Mouse (Mus musculus) liver, embryonic 15.5 days (tissue): ENCODE results near the gene Tnrc6b. TPM values are rescaled to one million over a fixed set of nuclear protein-coding genes. Genes with fewer than 3 reads are reported as not detected.

ENCODE experiments used
- ATAC-seq: fragments of 200-750 bp; cut with Nextera tagmentation; 2 replicates; pipeline ENCODE4 v1.8.0; 2017; ENCODE audit warnings: moderate number of reproducible peaks, mild to moderate bottlenecking, moderate library complexity; ENCODE audit not compliant: insufficient read depth
- H3K27ac ChIP-seq: fragments of 300-500 bp; sonication (generic); replicated peaks from 2 replicates; pipeline ENCODE4 v1.5.1; 2015; ENCODE audit warnings: mild to moderate bottlenecking, inconsistent platforms
- H3K27me3 ChIP-seq: fragments of 300-500 bp; sonication (generic); 2 replicates; pipeline ENCODE4 v1.6.1; 2015; ENCODE audit warnings: mild to moderate bottlenecking, inconsistent platforms
- H3K36me3 ChIP-seq: fragments of 300-500 bp; sonication (generic); replicated peaks from 2 replicates; pipeline ENCODE4 v1.6.1; 2015; ENCODE audit warnings: moderate library complexity, mild to moderate bottlenecking, inconsistent platforms
- H3K4me1 ChIP-seq: fragments of 300-500 bp; sonication (generic); replicated peaks from 2 replicates; pipeline ENCODE4 v1.6.1; 2015; ENCODE audit warnings: inconsistent platforms
- H3K4me2 ChIP-seq: fragments of 300-500 bp; sonication (generic); 2 replicates; pipeline ENCODE4 v1.6.1; 2015; ENCODE audit warnings: moderate library complexity, mild to moderate bottlenecking, inconsistent platforms
- H3K4me3 ChIP-seq: fragments of 300-500 bp; sonication (generic); replicated peaks from 2 replicates; pipeline ENCODE4 v1.5.1; 2015; ENCODE audit warnings: mild to moderate bottlenecking, inconsistent platforms
- H3K9ac ChIP-seq: fragments of 300-500 bp; sonication (generic); 2 replicates; pipeline ENCODE4 v1.6.1; 2015; ENCODE audit warnings: moderate library complexity, mild to moderate bottlenecking, inconsistent platforms
- H3K9me3 ChIP-seq: fragments of 300-500 bp; sonication (generic); replicated peaks from 2 replicates; pipeline ENCODE4 v1.6.1; 2016; ENCODE audit warnings: inconsistent platforms
- WGBS: fragments of 180-500 bp; shearing (Covaris S2); methylation state at CpG from one replicate; pipeline ENCODE4 v1.1.7; 2015; ENCODE audit warnings: mixed read lengths; ENCODE audit not compliant: insufficient replicate concordance; 5-methylcytosine and 5-hydroxymethylcytosine counted together
- polyA plus RNA-seq: library from polyadenylated mRNA; unstranded; fragments of >200 nt; fragmentation: Nextera tagmentation; extraction: Ambion mirVana; gene quantifications from 2 replicates; pipeline ENCODE4 v1.2.1, GENCODE M21; 2015

Tnrc6b gene
- polyA plus RNA-seq, 1 experiment from 2014 or later, result 18.3 TPM

DNA sequence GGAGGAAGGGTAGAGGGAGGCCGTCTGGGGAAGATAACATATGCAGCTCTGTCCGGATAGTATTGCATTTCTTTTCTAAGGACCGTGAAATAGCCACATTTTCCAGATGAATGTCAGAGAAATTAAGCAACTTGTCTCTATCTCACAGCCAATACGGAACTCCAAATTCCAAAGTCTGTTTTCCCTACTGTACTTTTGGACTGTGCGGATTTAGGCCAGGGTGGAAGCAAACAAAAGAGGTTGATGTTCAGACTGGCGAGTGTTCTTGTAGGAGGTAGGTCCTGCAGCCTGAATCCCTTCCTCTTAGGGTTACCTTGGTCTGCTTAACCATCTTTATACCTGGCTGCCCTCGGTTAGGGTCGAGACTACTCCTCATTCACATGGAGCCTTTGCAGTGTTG is 28.8 kb upstream of the Tnrc6b start:
- Histone ChIP-seq H3K9me3 (no peaks in the 10 kb centered on the region), H3K4me1 (peaks cover 35% of the 10 kb centered on the region), H3K27me3 (peaks cover 22% of the 10 kb centered on the region), H3K4me3 (no peak overlapping the region), H3K4me2 (peak overlapping the region; percentile 42), H3K36me3 (no peaks in the 10 kb centered on the region), H3K9ac (no peak overlapping the region), H3K27ac (peak overlapping the region; percentile 56)
- 60% methylated on average over 8 of the region's 8 CpGs for WGBS
- ATAC-seq, result no peak

DNA sequence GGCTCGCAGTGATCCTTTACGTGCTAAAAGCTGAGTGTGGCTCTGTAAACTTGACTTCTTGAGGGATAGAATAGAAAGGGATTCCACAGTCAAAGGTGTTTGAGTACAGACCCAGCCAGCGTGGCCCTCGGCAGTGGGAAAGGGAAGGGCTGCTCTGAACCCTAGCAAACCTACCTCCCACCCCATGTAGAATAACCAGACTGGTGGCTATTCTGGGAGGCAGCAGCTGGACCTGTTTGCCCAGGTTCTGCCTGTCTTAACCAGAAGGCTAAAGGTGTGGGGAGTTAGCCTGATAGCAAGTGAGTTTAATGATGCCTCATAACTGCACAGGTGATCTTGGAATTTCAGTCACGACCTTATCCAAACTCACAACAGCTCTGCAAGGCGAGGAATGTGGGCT is 28.0 kb upstream of the Tnrc6b start:
- H3K4me1 ChIP-seq, result peaks cover 35% of the 10 kb centered on the region
- 56% methylated on average over 6 of the region's 6 CpGs for WGBS
- no peak overlapping the region for H3K4me2 ChIP-seq
- H3K9ac ChIP-seq, result no peak overlapping the region
- no peaks in the 10 kb centered on the region for H3K9me3 ChIP-seq
- peaks cover 27% of the 10 kb centered on the region for H3K27me3 ChIP-seq
- no peak for ATAC-seq
- no peaks in the 10 kb centered on the region for H3K36me3 ChIP-seq
- no peak overlapping the region for H3K4me3 ChIP-seq
- peak overlapping the region; percentile 33; the same call in 1 of the 2 replicates for H3K27ac ChIP-seq

DNA sequence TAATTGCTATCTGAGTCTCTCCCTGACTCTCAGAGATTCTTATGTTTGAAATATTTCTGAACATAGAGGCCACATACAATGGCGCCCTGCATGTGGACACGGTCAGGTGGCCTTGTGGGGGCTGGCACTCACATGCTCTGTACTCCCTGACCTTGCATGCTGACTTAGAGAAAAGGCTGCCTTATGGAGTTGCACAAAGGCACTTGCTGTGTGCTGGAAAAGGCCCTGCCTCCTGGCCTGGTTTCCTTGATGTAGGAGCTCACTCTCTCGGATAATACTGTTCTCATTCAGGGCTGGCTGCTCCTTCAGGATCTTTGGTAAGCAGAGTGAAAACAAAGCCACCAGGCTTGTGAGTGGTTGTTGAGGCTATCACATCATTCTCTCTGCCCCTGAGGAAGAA is 27.1 kb upstream of the Tnrc6b start:
- Histone ChIP-seq H3K4me1 (peaks cover 43% of the 10 kb centered on the region), H3K9ac (no peak overlapping the region), H3K4me2 (no peak overlapping the region), H3K27me3 (peaks cover 26% of the 10 kb centered on the region), H3K36me3 (no peaks in the 10 kb centered on the region), H3K9me3 (no peaks in the 10 kb centered on the region), H3K27ac (no peak overlapping the region), H3K4me3 (no peak overlapping the region)
- no peak for ATAC-seq
- 56% methylated on average over 3 of the region's 3 CpGs for WGBS

DNA sequence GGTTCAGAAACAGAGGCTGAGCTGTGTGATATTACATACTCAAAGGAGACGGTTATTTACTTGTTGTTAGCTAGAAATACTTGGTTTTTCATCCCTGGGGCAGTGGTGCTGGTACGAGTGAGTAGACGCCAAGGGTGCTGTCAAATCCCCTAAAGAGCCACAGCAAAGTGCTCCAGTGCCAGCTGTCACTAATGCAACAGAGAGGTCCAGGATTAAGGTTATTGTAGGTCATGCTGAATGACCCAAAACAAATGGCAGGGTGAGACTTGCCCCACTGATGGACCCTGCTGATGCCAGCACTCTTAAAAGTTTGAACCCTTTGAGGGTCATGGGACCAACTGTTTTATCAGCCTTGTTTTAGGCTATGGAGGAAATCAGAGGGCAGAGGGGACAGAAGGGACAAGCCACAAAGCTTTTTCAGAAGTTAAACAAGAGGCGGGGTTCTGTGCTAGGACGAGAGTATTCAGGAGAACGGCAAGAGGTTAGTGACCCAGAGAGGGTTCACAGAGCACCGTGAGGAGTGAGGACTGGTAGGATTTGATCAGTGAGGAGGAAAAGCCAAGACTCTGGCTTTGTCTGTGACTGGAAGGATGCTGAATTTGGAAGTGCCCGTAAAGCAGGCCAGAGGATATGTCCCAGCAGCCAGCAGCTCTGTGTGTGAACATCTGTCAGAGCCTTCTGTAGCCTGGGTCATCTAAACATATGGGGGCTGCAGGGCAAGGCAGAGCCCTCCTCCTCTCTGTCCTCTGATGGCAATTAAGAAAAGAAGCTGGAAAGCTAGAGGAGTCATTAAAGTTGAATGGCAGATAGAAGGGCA is 26.1 kb upstream of the Tnrc6b start:
- peaks cover 43% of the 10 kb centered on the region for H3K4me1 ChIP-seq
- H3K4me3 ChIP-seq, result no peak overlapping the region
- H3K9ac ChIP-seq, result no peak overlapping the region
- H3K27ac ChIP-seq, result 0 out of 2 replicates have a peak overlapping the region, but pooled peaks have one; percentile 2
- H3K27me3 ChIP-seq, result peaks cover 22% of the 10 kb centered on the region; the same call in 1 of the 2 replicates
- no peaks in the 10 kb centered on the region for H3K9me3 ChIP-seq
- H3K4me2 ChIP-seq, result no peak overlapping the region
- no peak for ATAC-seq
- H3K36me3 ChIP-seq, result no peaks in the 10 kb centered on the region
- WGBS, result 29% methylated on average over 8 of the region's 8 CpGs

DNA sequence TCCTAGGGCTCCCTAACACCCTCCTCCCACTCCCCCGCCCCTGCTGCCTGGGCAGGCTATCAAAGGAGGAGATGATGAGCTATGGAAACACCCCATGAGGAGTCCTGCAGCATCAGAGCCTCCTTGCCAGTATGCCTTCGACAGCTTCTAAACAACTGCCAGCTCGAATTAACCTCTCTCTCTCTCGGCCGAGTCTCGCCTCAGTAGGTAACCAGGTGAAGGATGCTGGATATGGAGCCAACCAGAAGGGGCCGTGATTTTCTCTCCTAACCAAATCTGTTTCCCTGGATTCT is 25.6 kb upstream of the Tnrc6b start:
- no peak for ATAC-seq
- Histone ChIP-seq H3K9ac (no peak overlapping the region), H3K4me2 (no peak overlapping the region), H3K27ac (no peak overlapping the region), H3K36me3 (no peaks in the 10 kb centered on the region), H3K4me3 (no peak overlapping the region), H3K9me3 (no peaks in the 10 kb centered on the region), H3K4me1 (peaks cover 41% of the 10 kb centered on the region), H3K27me3 (peaks cover 25% of the 10 kb centered on the region)
- 42% methylated on average over 7 of the region's 7 CpGs for WGBS

DNA sequence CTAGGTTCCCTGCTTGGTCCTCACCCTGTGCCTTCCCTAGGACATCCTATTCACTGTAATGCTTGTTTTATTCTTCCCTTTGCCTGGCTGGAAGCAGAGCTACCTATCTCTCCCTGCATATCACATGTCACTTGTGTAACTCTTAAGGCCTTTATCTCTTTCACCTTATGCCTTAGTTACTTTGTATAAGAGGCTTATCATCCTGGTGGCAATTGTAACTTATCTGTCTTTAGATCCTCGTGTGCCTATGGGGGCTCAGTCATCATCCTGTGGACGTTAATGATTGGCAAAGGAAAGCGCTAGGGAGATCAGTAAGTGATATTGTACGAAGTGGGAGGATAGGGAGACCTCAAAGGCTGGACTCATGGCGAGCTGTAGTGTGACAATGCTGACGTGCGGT is 22.6 kb upstream of the Tnrc6b start:
- ATAC-seq, result peak; percentile 36; the same call in 1 of the 2 replicates
- 18% methylated on average over 7 of the region's 7 CpGs for WGBS
- Histone ChIP-seq H3K4me1 (peaks cover 30% of the 10 kb centered on the region), H3K27me3 (peaks cover 31% of the 10 kb centered on the region), H3K4me2 (no peak overlapping the region), H3K9me3 (no peaks in the 10 kb centered on the region), H3K9ac (no peak overlapping the region), H3K36me3 (no peaks in the 10 kb centered on the region), H3K27ac (no peak overlapping the region), H3K4me3 (no peak overlapping the region)

DNA sequence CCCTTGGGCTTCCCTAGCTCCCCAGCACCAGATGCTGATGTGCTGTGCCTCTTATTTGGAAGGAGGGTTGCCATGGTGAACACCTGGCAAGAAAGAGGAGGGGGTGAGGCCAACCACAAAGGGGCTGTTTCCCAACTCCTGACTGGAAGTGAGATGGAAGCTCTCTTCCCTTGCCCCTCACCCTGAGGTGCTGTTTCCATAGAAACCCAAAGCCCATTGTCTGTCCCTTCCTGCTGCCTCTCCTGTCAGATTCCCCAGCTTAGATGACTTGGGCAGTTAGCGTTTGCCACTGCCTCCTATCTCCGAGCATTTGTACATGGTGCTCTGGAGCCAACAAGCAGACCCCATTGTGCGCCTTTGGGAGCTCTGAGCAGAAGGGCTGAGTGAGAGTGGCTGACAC is 17.6 kb upstream of the Tnrc6b start:
- Histone ChIP-seq H3K9me3 (no peaks in the 10 kb centered on the region), H3K36me3 (no peaks in the 10 kb centered on the region), H3K4me2 (no peak overlapping the region), H3K4me1 (peaks cover 21% of the 10 kb centered on the region), H3K27me3 (peaks cover 13% of the 10 kb centered on the region), H3K9ac (no peak overlapping the region), H3K4me3 (no peak overlapping the region), H3K27ac (no peak overlapping the region)
- no peak for ATAC-seq
- 51% methylated on average over 3 of the region's 3 CpGs for WGBS

DNA sequence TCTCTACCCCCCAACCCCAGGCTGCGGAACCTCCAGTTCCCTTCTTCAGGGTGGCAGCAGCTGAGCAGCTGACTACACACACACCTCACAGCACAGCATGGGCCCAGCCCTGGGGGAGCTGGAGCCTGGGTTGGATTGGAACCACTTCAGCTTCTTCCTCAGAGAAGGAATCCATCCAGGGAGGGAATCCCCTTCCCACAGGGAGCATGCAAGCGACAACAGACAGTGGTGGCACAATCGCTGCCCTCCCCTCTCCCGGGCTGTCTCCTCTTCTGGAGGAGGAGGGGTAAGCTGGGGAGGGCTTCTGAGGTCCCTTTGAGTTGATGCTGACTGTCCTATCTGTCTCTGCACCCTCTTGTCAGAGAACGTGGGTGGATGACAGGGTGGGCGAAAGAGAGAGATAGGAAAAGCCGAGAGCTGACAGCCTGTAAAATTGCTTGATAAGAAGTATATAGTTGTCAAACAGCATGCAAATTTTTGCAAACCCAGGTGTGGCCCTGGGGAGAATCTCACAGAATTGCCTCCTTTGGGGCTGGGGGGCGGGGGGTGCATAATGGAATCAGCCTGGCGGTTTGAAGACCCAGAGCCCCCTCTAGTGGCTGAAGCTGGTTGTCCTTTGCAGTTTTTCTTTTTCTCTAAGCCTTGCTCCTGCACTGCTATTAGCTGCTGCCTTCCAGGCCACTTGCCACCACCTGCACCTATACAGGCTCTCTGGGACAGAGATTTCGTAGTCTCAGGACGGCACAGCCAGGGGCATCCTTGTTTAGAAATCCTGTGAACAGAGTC is 16.8 kb upstream of the Tnrc6b start:
- Histone ChIP-seq H3K27ac (no peak overlapping the region), H3K4me1 (peaks cover 12% of the 10 kb centered on the region), H3K4me3 (no peak overlapping the region), H3K9me3 (no peaks in the 10 kb centered on the region), H3K4me2 (no peak overlapping the region), H3K36me3 (no peaks in the 10 kb centered on the region), H3K9ac (no peak overlapping the region), H3K27me3 (peaks cover 13% of the 10 kb centered on the region)
- WGBS, result 22% methylated on average over 11 of the region's 11 CpGs
- no peak for ATAC-seq

DNA sequence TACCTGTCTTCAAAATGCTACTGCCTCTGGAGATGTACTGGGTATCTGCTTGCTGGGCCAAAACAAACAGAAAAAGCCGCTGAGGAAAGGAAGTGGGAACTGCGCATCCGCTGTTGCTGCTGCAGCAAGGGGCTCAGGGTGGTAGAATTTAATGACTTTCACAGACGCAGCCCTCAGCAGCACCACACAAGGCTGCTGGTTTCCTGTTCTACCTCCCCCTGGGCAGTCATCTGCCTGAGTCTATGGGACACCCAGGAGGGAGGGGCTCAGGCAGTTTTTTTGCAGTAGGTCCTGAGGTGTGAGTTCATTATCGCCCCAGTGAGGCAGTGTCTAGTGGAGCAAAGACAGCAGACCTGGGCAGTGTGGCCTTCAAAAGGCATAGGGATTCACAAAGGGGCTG is 13.5 kb upstream of the Tnrc6b start:
- Histone ChIP-seq H3K9ac (no peak overlapping the region), H3K36me3 (no peaks in the 10 kb centered on the region), H3K4me2 (no peak overlapping the region), H3K9me3 (no peaks in the 10 kb centered on the region), H3K27ac (no peak overlapping the region), H3K4me1 (peaks cover 9% of the 10 kb centered on the region; the same call in 1 of the 2 replicates), H3K27me3 (peaks cover 9% of the 10 kb centered on the region), H3K4me3 (no peak overlapping the region)
- 12% methylated on average over 5 of the region's 5 CpGs for WGBS
- no peak for ATAC-seq

DNA sequence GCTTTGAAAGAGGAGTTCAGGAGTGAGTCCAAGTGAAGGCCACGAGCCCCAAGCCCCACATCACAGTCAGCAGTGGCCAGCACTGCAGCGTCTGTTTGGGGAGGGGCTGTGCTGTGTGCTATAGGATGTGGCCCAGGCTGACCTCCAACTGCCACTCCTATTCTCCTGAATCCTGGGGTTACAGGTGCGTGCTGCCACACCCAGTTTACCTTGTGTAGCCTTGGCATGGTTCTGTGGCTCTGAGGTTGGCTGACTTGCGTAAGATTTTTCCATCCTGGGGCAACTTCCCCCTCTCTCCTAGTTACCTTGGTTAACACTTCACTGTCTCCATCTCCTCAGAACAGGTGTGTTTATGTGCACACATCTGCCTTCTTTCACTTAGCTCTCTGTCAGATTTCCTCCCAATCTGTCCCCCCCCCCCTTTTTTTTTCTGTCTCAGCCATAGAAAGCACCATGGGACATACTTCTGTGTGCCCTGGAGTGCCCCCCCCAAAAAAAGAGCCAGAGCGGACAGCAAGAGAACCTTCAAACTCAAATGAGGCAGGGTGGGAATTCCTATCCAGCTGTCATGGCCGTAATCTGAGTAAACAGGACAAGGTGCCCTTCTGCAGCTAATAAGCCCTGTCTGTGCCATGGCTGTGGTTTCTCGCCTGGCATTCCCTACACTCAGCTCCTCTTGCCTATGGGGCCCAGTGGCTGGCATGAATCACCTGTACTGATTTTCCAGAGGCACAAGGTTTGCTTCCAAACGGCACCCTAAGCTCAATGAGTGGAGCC is 9.4 kb upstream of the Tnrc6b start:
- Histone ChIP-seq H3K27ac (no peak overlapping the region), H3K27me3 (peaks cover 3% of the 10 kb centered on the region; the same call in 1 of the 2 replicates), H3K36me3 (no peaks in the 10 kb centered on the region), H3K9me3 (no peaks in the 10 kb centered on the region), H3K4me1 (peaks cover 18% of the 10 kb centered on the region), H3K4me3 (no peak overlapping the region), H3K9ac (no peak overlapping the region), H3K4me2 (no peak overlapping the region)
- no peak for ATAC-seq
- WGBS, result 62% methylated on average over 8 of the region's 8 CpGs

DNA sequence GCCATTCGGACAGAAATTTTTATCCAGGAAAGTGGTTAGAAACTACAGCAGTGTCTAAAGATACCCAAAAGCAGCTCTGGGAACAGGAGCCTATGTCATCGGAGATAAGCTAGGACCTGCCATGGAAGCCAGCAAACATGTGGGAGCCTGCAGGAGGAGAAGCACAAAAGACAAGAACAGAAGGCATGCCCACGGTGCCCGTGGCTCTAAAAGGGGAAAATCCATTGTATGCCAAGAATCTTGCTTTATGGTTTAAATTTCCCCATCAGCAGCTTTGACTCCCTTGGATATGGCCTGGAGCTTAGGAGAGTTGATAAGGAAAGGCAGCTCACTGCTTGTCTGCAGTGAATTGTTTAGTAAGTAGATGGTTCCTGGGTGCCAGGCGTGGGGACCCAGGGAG is 8.2 kb upstream of the Tnrc6b start:
- Histone ChIP-seq H3K4me2 (no peak overlapping the region), H3K27ac (no peak overlapping the region), H3K36me3 (no peaks in the 10 kb centered on the region), H3K9me3 (no peaks in the 10 kb centered on the region), H3K27me3 (no peaks in the 10 kb centered on the region; the same call in 1 of the 2 replicates), H3K4me3 (no peak overlapping the region), H3K9ac (no peak overlapping the region), H3K4me1 (peaks cover 29% of the 10 kb centered on the region)
- no peak for ATAC-seq
- WGBS, result 65% methylated on average over 5 of the region's 5 CpGs
